Mouse (Mus musculus) embryonic fibroblast, embryonic 13.5 days (primary cell): ENCODE results near the gene Por. TPM values are rescaled to one million over a fixed set of nuclear protein-coding genes. Genes with fewer than 3 reads are reported as not detected.
A peak's percentile ranks its signal among the peaks of the same experiment; 100 is the strongest.

Experiments
- H3K27ac ChIP-seq: 2 replicates; pipeline ENCODE4 v1.5.1; 2012; ENCODE audit warnings: low read length, control low read depth, inconsistent platforms; ENCODE audit not compliant: insufficient read depth
- H3K4me1 ChIP-seq: 2 replicates; pipeline ENCODE4 v1.6.1; 2011; ENCODE audit warnings: low read length; ENCODE audit not compliant: control insufficient read depth, insufficient read depth
- H3K4me3 ChIP-seq: 2 replicates; pipeline ENCODE4 v1.5.1; 2011; ENCODE audit warnings: mild to moderate bottlenecking, control low read depth, low read length; ENCODE audit not compliant: insufficient read depth
- CTCF ChIP-seq: IDR thresholded peaks from 2 replicates; pipeline ENCODE4 v1.5.1; 2011; ENCODE audit warnings: mild to moderate bottlenecking, control low read depth, low read length, moderate library complexity, borderline replicate concordance; ENCODE audit not compliant: insufficient read depth
- POLR2A ChIP-seq: IDR thresholded peaks from 2 replicates; pipeline ENCODE4 v1.6.1; 2011; ENCODE audit warnings: low read depth, mild to moderate bottlenecking, control low read depth, low read length, moderate library complexity
- polyA plus RNA-seq: library from polyadenylated mRNA; stranded (reverse); fragments of >200 nt; gene quantifications from 2 replicates; pipeline ENCODE4 v1.2.4, GENCODE M21; 2011; ENCODE audit warnings: low read depth; ENCODE audit not compliant: missing spikeins, insufficient read length

Gene Por
- polyA plus RNA-seq, 1 experiment: 58.5 TPM

DNA sequence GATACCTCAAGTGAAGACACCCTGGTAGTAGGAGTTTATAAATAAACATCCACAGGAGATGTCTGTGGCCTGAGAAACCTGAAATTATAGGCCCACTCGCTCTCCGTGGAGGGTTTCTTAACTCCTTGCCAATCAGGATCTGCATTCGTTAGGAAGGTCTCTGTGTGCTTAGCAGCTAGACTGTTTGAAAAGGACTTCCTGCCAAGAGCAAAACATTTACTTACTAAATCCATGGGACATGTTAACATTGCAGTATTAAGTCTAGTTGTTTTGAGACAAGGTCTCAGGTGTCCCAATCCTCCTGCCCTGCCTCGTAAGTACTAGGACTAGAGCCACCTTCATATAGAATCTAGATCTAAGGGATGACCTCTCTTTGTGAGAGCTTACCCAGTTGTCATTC lies 21.4 kb downstream of the Por start:
- Histone ChIP-seq H3K27ac (no peak overlapping the region), H3K4me1 (no peaks in the 10 kb centered on the region; the same call in 1 of the 2 replicates), H3K4me3 (no peak overlapping the region)
- TF ChIP-seq POLR2A: no peak
- no peak for TF ChIP-seq CTCF

DNA sequence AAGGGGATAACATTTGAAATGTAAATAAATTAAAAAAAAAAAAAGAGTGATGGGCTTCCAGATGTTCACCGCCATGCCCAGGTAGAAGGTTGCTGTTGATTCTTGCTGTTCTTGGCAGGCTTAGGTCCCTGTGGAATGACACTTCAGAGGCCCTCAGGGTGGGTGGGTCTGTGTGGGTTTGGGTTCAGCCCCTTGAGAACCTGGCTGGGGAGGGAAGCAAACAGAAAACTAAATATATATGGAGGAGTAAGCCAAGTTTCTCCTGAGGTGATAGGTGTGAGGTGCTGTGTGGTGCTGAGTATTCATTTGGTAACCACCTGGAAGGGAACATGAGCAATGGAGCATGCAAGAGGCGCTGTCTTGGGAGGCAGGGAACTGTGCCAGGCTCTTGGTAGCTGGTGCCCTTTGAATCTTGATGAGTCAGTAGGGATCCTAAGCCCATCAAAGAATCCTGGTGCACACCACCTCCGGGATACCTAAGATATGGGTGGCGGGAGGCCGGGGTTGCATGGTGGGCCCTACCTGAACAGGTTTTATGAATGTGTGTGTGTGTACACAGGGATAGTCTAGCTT lies 23.5 kb downstream of the Por start:
- TF ChIP-seq CTCF (no peak), POLR2A (no peak)
- Histone ChIP-seq H3K4me1 (no peaks in the 10 kb centered on the region; the same call in 1 of the 2 replicates), H3K4me3 (no peak overlapping the region), H3K27ac (no peak overlapping the region)

DNA sequence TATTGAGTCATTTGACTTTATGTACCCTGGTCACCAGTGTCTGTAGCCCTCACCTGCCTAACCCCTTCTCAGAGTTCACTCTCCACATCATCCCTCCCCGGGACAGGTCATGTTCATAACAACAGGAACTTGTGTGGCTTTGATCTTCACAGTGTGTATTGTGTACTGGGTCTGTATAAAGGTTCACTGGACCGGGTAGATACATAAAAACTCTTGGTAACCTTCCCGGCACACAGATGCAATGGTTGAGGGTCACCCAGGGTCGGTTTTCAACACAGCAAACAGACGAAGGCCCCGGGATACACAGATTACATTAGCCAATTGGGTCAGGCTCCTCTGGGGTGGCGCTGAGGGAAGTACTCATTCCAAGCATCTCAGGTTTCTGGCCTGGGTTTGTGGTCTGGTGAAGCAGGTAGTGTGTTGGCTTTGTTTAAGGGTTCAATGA lies 25.5 kb downstream of the Por start:
- no peak overlapping the region for H3K4me3 ChIP-seq
- no peaks in the 10 kb centered on the region for H3K4me1 ChIP-seq
- no peak overlapping the region for H3K27ac ChIP-seq
- TF ChIP-seq POLR2A (no peak), CTCF (no peak)

DNA sequence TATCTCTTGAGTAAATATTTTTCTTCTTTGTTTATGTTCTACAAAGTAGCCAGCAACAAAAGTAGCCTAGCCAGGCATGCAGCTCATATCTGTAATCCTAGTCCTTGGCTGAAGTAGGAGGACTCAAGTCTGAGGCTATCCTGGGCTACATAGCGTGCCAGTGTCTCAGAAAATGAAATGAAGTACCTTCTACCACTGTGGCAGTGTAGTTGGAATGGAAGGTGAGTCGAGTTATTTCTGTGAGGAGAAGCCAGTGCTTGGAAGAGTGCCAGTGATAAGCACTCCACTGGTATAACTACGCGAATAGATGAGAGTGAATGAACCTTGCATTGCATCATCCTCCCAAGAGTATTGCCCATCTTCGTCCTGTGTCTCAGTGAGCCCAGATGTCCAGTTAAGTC lies 27.9 kb downstream of the Por start:
- Histone ChIP-seq H3K4me1 (peaks cover 7% of the 10 kb centered on the region), H3K27ac (no peak overlapping the region), H3K4me3 (no peak overlapping the region)
- no peak for TF ChIP-seq POLR2A
- TF ChIP-seq CTCF: no peak

DNA sequence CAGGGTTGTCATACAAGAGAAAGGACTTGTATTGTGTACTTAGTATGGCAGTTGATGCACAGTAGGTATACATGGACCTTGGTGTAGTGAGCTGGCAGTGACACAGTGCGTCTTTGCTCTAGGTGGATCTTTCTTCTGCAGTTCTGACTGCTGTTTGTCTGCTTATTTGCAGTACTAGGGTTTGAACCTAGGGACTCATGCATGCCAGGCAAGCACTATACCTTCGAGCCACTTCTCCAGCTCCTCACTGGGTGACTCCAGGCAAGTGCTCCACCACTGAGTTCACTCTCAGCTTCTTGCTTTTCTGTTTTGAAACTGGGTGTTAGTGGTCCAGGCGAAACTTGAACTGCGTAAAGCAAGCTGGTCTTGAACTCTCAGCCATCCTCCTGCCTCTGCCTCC lies 31.8 kb downstream of the Por start:
- no peak overlapping the region for H3K4me3 ChIP-seq
- H3K27ac ChIP-seq: no peak overlapping the region
- TF ChIP-seq CTCF (no peak), POLR2A (no peak)
- peaks cover 12% of the 10 kb centered on the region for H3K4me1 ChIP-seq

DNA sequence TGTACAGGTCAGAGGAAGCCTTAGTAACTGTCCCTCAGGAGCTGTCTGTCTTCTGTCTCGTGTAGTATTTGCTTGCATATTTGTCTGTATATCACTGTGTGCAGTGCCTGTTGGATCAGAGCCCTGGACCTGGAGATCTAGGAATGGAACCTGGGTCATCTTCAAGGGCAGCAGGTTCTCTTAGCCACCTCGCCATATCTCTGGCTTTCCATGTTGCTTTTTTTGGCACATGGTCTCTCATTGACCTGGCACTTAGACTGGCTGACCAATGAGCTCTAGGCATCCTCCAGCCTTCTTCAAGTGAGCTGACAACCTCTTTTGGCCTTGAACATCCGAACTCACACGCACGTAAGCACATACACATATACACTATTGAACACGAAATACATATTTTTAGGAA lies 32.4 kb downstream of the Por start:
- Histone ChIP-seq H3K27ac (peak overlapping the region; percentile 42), H3K4me3 (no peak overlapping the region), H3K4me1 (peaks cover 12% of the 10 kb centered on the region)
- TF ChIP-seq POLR2A: no peak
- no peak for TF ChIP-seq CTCF

DNA sequence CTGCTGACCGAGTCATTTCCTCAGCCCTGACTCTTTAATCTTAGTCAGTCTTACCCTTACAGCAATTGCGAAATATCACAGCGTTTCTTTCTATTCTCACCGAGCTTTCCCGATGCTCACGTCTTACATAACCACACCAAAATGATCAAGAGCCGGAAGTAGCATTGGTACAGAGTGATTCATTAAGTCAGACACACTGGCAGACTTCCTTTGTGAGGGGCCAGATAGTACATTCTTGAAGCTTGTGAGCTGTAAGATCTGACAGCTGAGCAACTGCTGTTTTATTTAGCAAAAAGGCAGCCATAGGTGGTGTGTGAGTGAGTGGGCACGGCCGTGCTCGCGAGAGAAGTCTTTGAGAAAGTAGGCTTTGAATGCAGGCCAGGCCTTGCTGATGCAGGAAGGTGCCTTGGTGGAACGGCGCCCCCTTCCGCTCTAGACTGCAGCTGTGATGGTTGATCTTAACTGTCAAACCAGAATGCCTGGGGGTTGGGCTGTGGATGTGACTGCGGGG lies 32.9 kb downstream of the Por start:
- Histone ChIP-seq H3K27ac (peak overlapping the region; percentile 42), H3K4me1 (peaks cover 12% of the 10 kb centered on the region), H3K4me3 (no peak overlapping the region)
- peak; percentile 71; the same call in 1 of the 2 replicates for TF ChIP-seq CTCF
- no peak for TF ChIP-seq POLR2A

DNA sequence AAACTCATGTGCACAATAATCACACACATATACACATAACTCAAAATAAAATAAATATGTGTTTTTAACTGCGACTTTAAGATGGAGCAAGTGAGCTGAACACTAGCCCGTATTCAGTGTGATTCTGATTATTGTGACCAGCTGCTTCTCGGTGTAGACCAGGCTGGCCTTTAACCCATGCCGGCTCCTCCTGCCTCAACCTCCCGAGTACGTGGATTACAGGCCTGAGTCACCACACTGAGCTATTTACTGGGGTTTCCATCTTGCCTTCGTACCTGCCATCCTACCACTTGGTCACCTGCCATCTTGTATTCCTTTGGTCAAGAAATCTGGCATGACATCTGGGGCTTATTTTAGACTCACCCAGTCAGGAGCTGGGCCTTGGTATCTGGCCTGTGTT lies 33.6 kb downstream of the Por start:
- Histone ChIP-seq H3K4me1 (peaks cover 12% of the 10 kb centered on the region), H3K4me3 (no peak overlapping the region), H3K27ac (peak overlapping the region; percentile 42)
- TF ChIP-seq POLR2A: no peak
- TF ChIP-seq CTCF: no peak

DNA sequence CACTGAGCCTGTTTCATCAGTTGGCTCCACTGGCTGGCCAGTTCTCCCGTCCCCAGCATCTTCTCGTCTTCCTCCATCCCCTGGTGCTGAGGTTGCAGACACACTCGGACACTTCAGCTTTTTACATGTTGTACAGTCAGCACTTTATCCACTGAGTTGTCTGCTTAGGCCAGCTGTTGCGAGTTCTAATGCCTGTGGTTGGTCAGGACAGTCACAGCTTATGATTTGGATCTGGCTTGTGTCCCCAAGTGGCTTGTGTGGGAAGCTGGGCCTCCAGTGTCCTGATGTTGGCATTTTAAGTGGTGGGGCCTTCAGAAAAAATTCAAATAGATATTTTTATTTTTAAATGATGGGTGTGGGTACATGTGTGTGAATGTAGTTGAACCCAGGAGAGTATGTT lies 35.5 kb downstream of the Por start:
- Histone ChIP-seq H3K4me3 (no peak overlapping the region), H3K27ac (no peak overlapping the region), H3K4me1 (peaks cover 12% of the 10 kb centered on the region)
- TF ChIP-seq CTCF (no peak), POLR2A (no peak)

DNA sequence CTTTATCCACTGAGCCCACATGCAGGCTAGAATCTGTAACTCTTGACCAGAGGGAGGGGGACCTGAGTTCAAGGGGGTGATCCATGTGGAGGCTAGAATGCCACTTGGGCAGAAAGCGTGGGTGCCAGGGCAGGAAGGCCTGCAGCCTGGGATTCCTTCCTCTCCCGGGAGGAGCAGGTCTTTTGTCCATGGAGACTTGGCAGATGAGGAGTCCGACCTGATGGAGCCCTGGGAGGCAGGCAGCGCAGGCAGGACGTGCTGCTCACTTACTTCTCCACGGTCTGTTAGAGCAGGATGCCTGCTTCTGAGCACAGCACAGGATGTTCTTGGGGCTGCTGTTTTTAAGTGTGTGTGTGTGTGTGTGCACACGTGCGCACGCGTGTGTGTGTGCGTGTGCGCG lies 37.2 kb downstream of the Por start:
- no peak for TF ChIP-seq POLR2A
- TF ChIP-seq CTCF: no peak
- Histone ChIP-seq H3K4me1 (peaks cover 12% of the 10 kb centered on the region), H3K27ac (no peak overlapping the region), H3K4me3 (no peak overlapping the region)
